Mouse (Mus musculus) CH12.LX (cell line): ENCODE data around the gene Prim2. TPM values are rescaled to one million over a fixed set of nuclear protein-coding genes. Genes with fewer than 3 reads are reported as not detected.

Source experiments
- DNase-seq: peaks from one replicate; pipeline ENCODE4 v3.0.0-alpha.2; 2013; ENCODE audit errors: extremely low read depth
- H3K27ac ChIP-seq: 2 replicates; pipeline ENCODE4 v1.5.1; 2012; ENCODE audit warnings: low read depth, mild to moderate bottlenecking, control low read depth, moderate library complexity; ENCODE audit not compliant: insufficient read depth
- H3K27me3 ChIP-seq: replicated peaks from 2 replicates; pipeline ENCODE3; 2012; ENCODE audit warnings: inconsistent platforms
- H3K36me3 ChIP-seq, 2 experiments: replicated peaks in 1 of 2; 2 replicates each; pipeline versions ENCODE3 to v1.6.1; 2012; ENCODE audit warnings: inconsistent platforms in 1 of 2, low read length in 1 of 2, mild to moderate bottlenecking in 1 of 2, mixed read lengths in 1 of 2, moderate library complexity in 1 of 2; ENCODE audit not compliant: control insufficient read depth in 1 of 2, insufficient read depth in 1 of 2
- H3K4me1 ChIP-seq, 2 experiments: 2 replicates each; pipeline ENCODE4 v1.6.1; 2012; ENCODE audit warnings: inconsistent platforms in 1 of 2, moderate library complexity in 1 of 2; ENCODE audit not compliant: insufficient read depth in 2 of 2, control insufficient read depth in 1 of 2
- H3K4me2 ChIP-seq: 2 replicates; pipeline ENCODE4 v1.6.1; 2012; ENCODE audit warnings: low read depth, mild to moderate bottlenecking, control low read depth; ENCODE audit not compliant: poor library complexity, insufficient read depth, severe bottlenecking
- H3K4me3 ChIP-seq, 3 experiments: fragments of 150-350 bp in 1 of 3; sonication (generic) in 1 of 3; replicated peaks in 1 of 3; 2 replicates each; pipeline versions ENCODE3 to v1.5.1; 2011 to 2012; ENCODE audit warnings: low read depth in 2 of 3, low read length in 2 of 3, mild to moderate bottlenecking in 2 of 3, moderate library complexity in 2 of 3, control low read depth in 1 of 3, improper control_type of control experiment in 1 of 3, inconsistent platforms in 1 of 3, mixed read lengths in 1 of 3; ENCODE audit not compliant: poor library complexity in 1 of 3
- H3K79me2 ChIP-seq: replicated peaks from 2 replicates; pipeline ENCODE4 v1.6.1; 2012; ENCODE audit warnings: mild to moderate bottlenecking, moderate library complexity; ENCODE audit not compliant: control insufficient read depth, poor library complexity, insufficient read depth, severe bottlenecking; ENCODE audit errors: extremely low read depth
- H3K9ac ChIP-seq: 2 replicates; pipeline ENCODE4 v1.6.1; 2012; ENCODE audit warnings: low read depth, mild to moderate bottlenecking, control low read depth, moderate library complexity; ENCODE audit not compliant: insufficient read depth
- H3K9me3 ChIP-seq: replicated peaks from 2 replicates; pipeline ENCODE3; 2012; ENCODE audit warnings: low read length, inconsistent platforms, mixed read lengths
- BHLHE40 ChIP-seq: IDR thresholded peaks from 2 replicates; pipeline ENCODE4 v1.6.1; 2011; ENCODE audit warnings: mild to moderate bottlenecking, low read depth, low read length, improper control_type of control experiment
- CHD1 ChIP-seq: IDR thresholded peaks from 2 replicates; pipeline ENCODE4 v1.6.1; 2012; ENCODE audit warnings: low read depth, low read length, improper control_type of control experiment, inconsistent platforms
- CHD2 ChIP-seq: IDR thresholded peaks from 2 replicates; pipeline ENCODE4 v1.6.1; 2011; ENCODE audit warnings: low read length, improper control_type of control experiment
- HCFC1 ChIP-seq: IDR thresholded peaks from 2 replicates; pipeline ENCODE4 v1.6.1; 2012; ENCODE audit warnings: low read depth, mild to moderate bottlenecking, inconsistent platforms, low read length, improper control_type of control experiment
- IRF4 ChIP-seq: IDR thresholded peaks from 2 replicates; pipeline ENCODE4 v1.6.1; 2014; ENCODE audit warnings: low read depth, mild to moderate bottlenecking, inconsistent platforms, low read length, improper control_type of control experiment
- JUN ChIP-seq: IDR thresholded peaks from 2 replicates; pipeline ENCODE4 v1.6.1; 2011; ENCODE audit warnings: low read depth, mild to moderate bottlenecking, low read length, improper control_type of control experiment, moderate library complexity; ENCODE audit not compliant: insufficient read depth
- JUND ChIP-seq: conservative IDR thresholded peaks from 2 replicates; pipeline ENCODE4 v1.6.1; 2011; ENCODE audit warnings: low read depth, low read length, improper control_type of control experiment
- NRF1 ChIP-seq: IDR thresholded peaks from 2 replicates; pipeline ENCODE4 v1.6.1; 2014; ENCODE audit warnings: low read depth, mild to moderate bottlenecking, inconsistent platforms, low read length, improper control_type of control experiment, moderate library complexity
- RCOR1 ChIP-seq: conservative IDR thresholded peaks from 2 replicates; pipeline ENCODE4 v1.6.1; 2012; ENCODE audit warnings: low read depth, mild to moderate bottlenecking, inconsistent platforms, low read length, improper control_type of control experiment
- TCF12 ChIP-seq: IDR thresholded peaks from 2 replicates; pipeline ENCODE4 v1.6.1; 2014; ENCODE audit warnings: low read depth, mild to moderate bottlenecking, inconsistent platforms, low read length, improper control_type of control experiment
- UBTF ChIP-seq: IDR thresholded peaks from 2 replicates; pipeline ENCODE4 v1.6.1; 2012; ENCODE audit warnings: low read depth, mild to moderate bottlenecking, inconsistent platforms, low read length, improper control_type of control experiment, moderate library complexity
- USF1 ChIP-seq: IDR thresholded peaks from 2 replicates; pipeline ENCODE4 v1.6.1; 2014; ENCODE audit warnings: low read depth, mild to moderate bottlenecking, inconsistent platforms, low read length, improper control_type of control experiment
- ZC3H11A ChIP-seq: IDR thresholded peaks from 2 replicates; pipeline ENCODE4 v1.6.1; 2012; ENCODE audit warnings: low read depth, mild to moderate bottlenecking, inconsistent platforms, low read length, improper control_type of control experiment
- dilution Hi-C: fragments of 300-500 bp; cut with MboI; formaldehyde crosslinking; loops from 2 replicates; pipeline ENCODE4 v1.14.3; 2020; ENCODE audit warnings: low sequenced_read_pairs; ENCODE audit not compliant: extremely low pct_unique_long_range_greater_than_20kb, extremely low pct_ligation_motif_present
- in situ Hi-C: fragments of 300-500 bp; cut with MboI; formaldehyde crosslinking; loops from 3 replicates; pipeline ENCODE4 v1.14.3; 2019; ENCODE audit warnings: low sequenced_read_pairs, low pct_ligation_motif_present, low pct_unique_long_range_greater_than_20kb, mixed read lengths
- polyA plus RNA-seq: library from polyadenylated mRNA; unstranded; fragments of >175 nt; gene quantifications from 2 replicates; pipeline ENCODE4 v1.2.1, GENCODE M21; 2012; ENCODE audit warnings: low read depth; ENCODE audit not compliant: insufficient read length
- total RNA-seq, 2 experiments: library from RNA; depleted of rRNA; stranded (reverse); fragments of 300-350 nt in 1 of 2; fragments of >200 nt in 1 of 2; gene quantifications; 2 replicates each; pipeline ENCODE4 v1.2.3; 2012 to 2014

Prim2 gene
- total and polyA plus RNA-seq, 3 experiments, result 41.3 to 72.6 (median 51.7) TPM

- H3K27me3 ChIP-seq, result no peaks in the 10 kb centered on the region
- H3K9ac ChIP-seq, result no peak overlapping the region
- H3K27ac ChIP-seq, result no peak overlapping the region
- dilution Hi-C loops (no loop called here), in situ Hi-C loops (no loop called here)
- no peak overlapping the region for H3K4me3 ChIP-seq
- H3K4me2 ChIP-seq, result no peak overlapping the region
- H3K36me3 ChIP-seq, result peaks cover 3 to 39% of the 10 kb centered on the region in 2 experiments
- DNase-seq, result peak; percentile 39
- no peak for TF ChIP-seq CHD1
- TF ChIP-seq TCF12, result no peak
- TF ChIP-seq BHLHE40, result 0 out of 2 replicates have a peak, but pooled peaks have one; percentile 6
- peaks cover 2 to 37% of the 10 kb centered on the region in 2 experiments; a peak in 3 of 4 replicates for H3K4me1 ChIP-seq
- no peaks in the 10 kb centered on the region for H3K79me2 ChIP-seq
- H3K9me3 ChIP-seq, result no peaks in the 10 kb centered on the region
These were observed 174.9 kb downstream of the Prim2 start for GRCm38 (mm10) chr1:33494524-33495202.

DNA sequence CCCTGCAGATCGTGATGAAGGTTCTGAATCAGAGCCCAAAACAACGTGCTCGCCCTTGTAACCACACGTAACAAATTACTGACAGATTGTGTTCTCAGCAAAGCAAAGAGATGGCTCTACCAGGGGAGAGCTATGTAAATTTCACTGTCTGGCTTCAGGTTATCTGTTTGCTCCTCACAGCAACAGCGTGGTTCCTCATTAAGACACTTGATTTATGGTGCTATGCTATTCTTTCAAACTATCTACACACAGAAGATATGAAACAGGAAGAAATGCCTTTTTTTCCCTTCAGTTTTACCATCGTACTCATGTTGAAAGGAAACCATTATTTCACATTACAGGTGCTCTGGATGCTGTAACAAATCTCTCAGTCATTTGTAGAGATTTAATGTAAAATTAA, 179.4 kb downstream of the Prim2 start:
- H3K9me3 ChIP-seq, result no peaks in the 10 kb centered on the region
- peaks cover 2 to 16% of the 10 kb centered on the region in 2 experiments; a peak in 3 of 4 replicates for H3K4me1 ChIP-seq
- H3K4me3 ChIP-seq, result no peak overlapping the region
- peaks cover 0 to 25% of the 10 kb centered on the region in 2 experiments for H3K36me3 ChIP-seq
- no peak for TF ChIP-seq JUN
- no peak for TF ChIP-seq CHD2
- no peak for TF ChIP-seq RCOR1
- no peak for TF ChIP-seq IRF4
- no peak for TF ChIP-seq UBTF
- no peak for TF ChIP-seq NRF1
- TF ChIP-seq CHD1, result no peak
- no peak for TF ChIP-seq USF1
- TF ChIP-seq JUND, result no peak
- no peak for TF ChIP-seq HCFC1
- no peak for DNase-seq
- no peaks in the 10 kb centered on the region for H3K27me3 ChIP-seq
- no peak overlapping the region for H3K27ac ChIP-seq
- dilution Hi-C loops, result no loop called here
- no peaks in the 10 kb centered on the region for H3K79me2 ChIP-seq
- in situ Hi-C loops, result no loop called here
- no peak overlapping the region for H3K4me2 ChIP-seq
- H3K9ac ChIP-seq, result no peak overlapping the region

DNA sequence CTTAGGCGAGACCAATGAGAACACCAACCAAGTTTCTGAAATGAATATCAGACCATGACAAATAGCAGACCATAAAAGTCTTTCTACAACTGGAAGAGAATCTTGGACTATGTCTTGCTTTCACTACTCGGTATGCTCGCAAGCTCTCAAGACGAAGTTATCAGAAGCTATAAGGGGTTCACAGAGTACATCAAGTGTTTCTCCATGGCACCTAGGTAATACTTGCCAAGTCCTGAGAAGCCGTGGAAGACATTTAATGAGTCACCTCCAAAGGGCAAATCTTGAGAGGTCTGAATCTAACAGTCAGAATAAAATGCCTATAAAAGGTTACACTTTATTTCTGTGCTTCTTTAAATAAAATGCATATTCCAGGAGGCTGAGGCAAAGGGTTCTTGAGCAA, 181.2 kb downstream of the Prim2 start:
- no peaks in the 10 kb centered on the region for H3K79me2 ChIP-seq
- H3K4me1 ChIP-seq, result no peaks in the 10 kb centered on the region
- peaks cover 4 to 28% of the 10 kb centered on the region in 2 experiments for H3K36me3 ChIP-seq
- H3K27ac ChIP-seq, result no peak overlapping the region
- dilution Hi-C loops (no loop called here), in situ Hi-C loops (no loop called here)
- H3K4me2 ChIP-seq, result no peak overlapping the region
- no peaks in the 10 kb centered on the region for H3K27me3 ChIP-seq
- H3K9me3 ChIP-seq, result no peaks in the 10 kb centered on the region
- DNase-seq, result no peak
- H3K4me3 ChIP-seq, result no peak overlapping the region
- no peak for TF ChIP-seq USF1
- TF ChIP-seq ZC3H11A, result no peak
- TF ChIP-seq, all 38 proteins: peak for 0
- H3K9ac ChIP-seq, result no peak overlapping the region
